Mouse (Mus musculus): ENCODE measurements around the gene Zeb2. TPM values are rescaled to one million over a fixed set of nuclear protein-coding genes. Genes with fewer than 3 reads are reported as not detected.
"Not testable (repeated sequence)": the region's sequence is repeated elsewhere in the genome, so short reads cannot be mapped to it uniquely, and the experiment has no call there.

Gene Zeb2
- polyA plus RNA-seq, 1 experiment: 9.8 TPM

- TF ChIP-seq CEBPB (IDR thresholded peaks at IDR 0.05; ENCODE audit: low read depth): no peak
These were observed 5.0 kb downstream of the Zeb2 start for GRCm38 (mm10) chr2:45112021-45112747.

GRCm38 (mm10) chr2:45111571-45111970 is 5.6 kb downstream of the Zeb2 start:
- H3K79me2 ChIP-seq (ENCODE audit: control insufficient read depth, insufficient read depth): peaks cover 61% of the 10 kb centered on the region
- peak overlapping the region; percentile 79 for H3K4me3 ChIP-seq (ENCODE audit: insufficient read depth, poor library complexity, severe bottlenecking)
- H3K36me3 ChIP-seq (ENCODE audit: control insufficient read depth, insufficient read depth); H3K27me3 ChIP-seq (ENCODE audit: control insufficient read depth, insufficient read depth, insufficient read length): not testable (repeated sequence)
- peaks cover 35% of the 10 kb centered on the region for H3K79me3 ChIP-seq (ENCODE audit: low read depth)
- peak overlapping the region; percentile 61 for H3ac ChIP-seq (ENCODE audit: control insufficient read depth, insufficient read length, low read depth)

More at GRCm38 (mm10) chr2:45112021-45112747, 5.0 kb downstream of the Zeb2 start:
- H3K27me3 ChIP-seq (ENCODE audit: control insufficient read depth, insufficient read depth, insufficient read length): no peaks in the 10 kb centered on the region
- peak overlapping the region; percentile 79 for H3K4me3 ChIP-seq (ENCODE audit: insufficient read depth, poor library complexity, severe bottlenecking)
- peaks cover 55% of the 10 kb centered on the region for H3K79me2 ChIP-seq (ENCODE audit: control insufficient read depth, insufficient read depth)
- peaks cover 31% of the 10 kb centered on the region for H3K79me3 ChIP-seq (ENCODE audit: low read depth)
- H3ac ChIP-seq (ENCODE audit: control insufficient read depth, insufficient read length, low read depth): no peak overlapping the region
- peaks cover 4% of the 10 kb centered on the region for H3K36me3 ChIP-seq (ENCODE audit: control insufficient read depth, insufficient read depth)

- Histone ChIP-seq H3K27me3 (ENCODE audit: control insufficient read depth, insufficient read depth, insufficient read length) (no peaks in the 10 kb centered on the region), H3K79me2 (ENCODE audit: control insufficient read depth, insufficient read depth) (peaks cover 68% of the 10 kb centered on the region), H3K4me3 (ENCODE audit: insufficient read depth, poor library complexity, severe bottlenecking) (peak overlapping the region; percentile 79), H3K36me3 (ENCODE audit: control insufficient read depth, insufficient read depth) (peaks cover 6% of the 10 kb centered on the region), H3ac (ENCODE audit: control insufficient read depth, insufficient read length, low read depth) (peak overlapping the region; percentile 41), H3K79me3 (ENCODE audit: low read depth) (peaks cover 42% of the 10 kb centered on the region)
- no peak for TF ChIP-seq FOSL1 (IDR thresholded peaks at IDR 0.05; ENCODE audit: insufficient read depth, low read length, poor library complexity, severe bottlenecking)
- no peak for TF ChIP-seq CEBPB (IDR thresholded peaks at IDR 0.05; ENCODE audit: low read depth)
- TF ChIP-seq USF1 (IDR thresholded peaks at IDR 0.05; ENCODE audit: low read depth): no peak
- TF ChIP-seq MAX (IDR thresholded peaks at IDR 0.05): no peak
- TF ChIP-seq CTCF (IDR thresholded peaks at IDR 0.05; ENCODE audit: control insufficient read depth, insufficient read depth, insufficient read length): no peak
These were observed 6.3 kb downstream of the Zeb2 start for GRCm38 (mm10) chr2:45110757-45111411.

GRCm38 (mm10) chr2:45109951-45110756 is 7.0 kb downstream of the Zeb2 start:
- H3K27me3 ChIP-seq (ENCODE audit: control insufficient read depth, insufficient read depth, insufficient read length): no peaks in the 10 kb centered on the region
- peaks cover 75% of the 10 kb centered on the region for H3K79me2 ChIP-seq (ENCODE audit: control insufficient read depth, insufficient read depth)

GRCm38 (mm10) chr2:45109161-45109950 is 7.8 kb downstream of the Zeb2 start:
- Histone ChIP-seq H3ac (ENCODE audit: control insufficient read depth, insufficient read length, low read depth) (peak overlapping the region; percentile 77), H3K79me3 (ENCODE audit: low read depth) (peaks cover 57% of the 10 kb centered on the region), H3K79me2 (ENCODE audit: control insufficient read depth, insufficient read depth) (peaks cover 83% of the 10 kb centered on the region), H3K36me3 (ENCODE audit: control insufficient read depth, insufficient read depth) (peaks cover 6% of the 10 kb centered on the region), H3K4me3 (ENCODE audit: insufficient read depth, poor library complexity, severe bottlenecking) (peak overlapping the region; percentile 79), H3K27me3 (ENCODE audit: control insufficient read depth, insufficient read depth, insufficient read length) (no peaks in the 10 kb centered on the region)
- no peak for TF ChIP-seq CTCF (IDR thresholded peaks at IDR 0.05; ENCODE audit: control insufficient read depth, insufficient read depth, insufficient read length)
- TF ChIP-seq MAX (IDR thresholded peaks at IDR 0.05): no peak
- no peak for TF ChIP-seq CEBPB (IDR thresholded peaks at IDR 0.05; ENCODE audit: low read depth)
- no peak for TF ChIP-seq USF1 (IDR thresholded peaks at IDR 0.05; ENCODE audit: low read depth)
- TF ChIP-seq MYOG (IDR thresholded peaks at IDR 0.05; ENCODE audit: control insufficient read depth, extremely low read depth, insufficient read length): no peak
- TF ChIP-seq FOSL1 (IDR thresholded peaks at IDR 0.05; ENCODE audit: insufficient read depth, low read length, poor library complexity, severe bottlenecking): no peak
- TF ChIP-seq MYOD1 (IDR thresholded peaks at IDR 0.05; ENCODE audit: control insufficient read depth, insufficient read length, low read depth): no peak

More at GRCm38 (mm10) chr2:45109951-45110756, 7.0 kb downstream of the Zeb2 start:
- TF ChIP-seq CTCF (IDR thresholded peaks at IDR 0.05; ENCODE audit: control insufficient read depth, insufficient read depth, insufficient read length) (no peak), FOSL1 (IDR thresholded peaks at IDR 0.05; ENCODE audit: insufficient read depth, low read length, poor library complexity, severe bottlenecking) (no peak), USF1 (IDR thresholded peaks at IDR 0.05; ENCODE audit: low read depth) (no peak), MYOG (IDR thresholded peaks at IDR 0.05; ENCODE audit: control insufficient read depth, extremely low read depth, insufficient read length) (no peak), MAX (IDR thresholded peaks at IDR 0.05) (no peak), MYOD1 (IDR thresholded peaks at IDR 0.05; ENCODE audit: control insufficient read depth, insufficient read length, low read depth) (no peak), CEBPB (IDR thresholded peaks at IDR 0.05; ENCODE audit: low read depth) (no peak)
- Histone ChIP-seq H3ac (ENCODE audit: control insufficient read depth, insufficient read length, low read depth) (peak overlapping the region; percentile 77), H3K36me3 (ENCODE audit: control insufficient read depth, insufficient read depth) (peaks cover 6% of the 10 kb centered on the region), H3K4me3 (ENCODE audit: insufficient read depth, poor library complexity, severe bottlenecking) (peak overlapping the region; percentile 79), H3K79me3 (ENCODE audit: low read depth) (peaks cover 49% of the 10 kb centered on the region)

Data from C2C12 (cell line).